Mouse (Mus musculus): ENCODE results near the gene AC131692.1. TPM values are rescaled to one million over a fixed set of nuclear protein-coding genes. Genes with fewer than 3 reads are reported as not detected.
A peak's percentile ranks its signal among the peaks of the same experiment; 100 is the strongest.

The AC131692.1 gene
- total RNA-seq, 2 experiments from 2014 or later: not detected

DNA sequence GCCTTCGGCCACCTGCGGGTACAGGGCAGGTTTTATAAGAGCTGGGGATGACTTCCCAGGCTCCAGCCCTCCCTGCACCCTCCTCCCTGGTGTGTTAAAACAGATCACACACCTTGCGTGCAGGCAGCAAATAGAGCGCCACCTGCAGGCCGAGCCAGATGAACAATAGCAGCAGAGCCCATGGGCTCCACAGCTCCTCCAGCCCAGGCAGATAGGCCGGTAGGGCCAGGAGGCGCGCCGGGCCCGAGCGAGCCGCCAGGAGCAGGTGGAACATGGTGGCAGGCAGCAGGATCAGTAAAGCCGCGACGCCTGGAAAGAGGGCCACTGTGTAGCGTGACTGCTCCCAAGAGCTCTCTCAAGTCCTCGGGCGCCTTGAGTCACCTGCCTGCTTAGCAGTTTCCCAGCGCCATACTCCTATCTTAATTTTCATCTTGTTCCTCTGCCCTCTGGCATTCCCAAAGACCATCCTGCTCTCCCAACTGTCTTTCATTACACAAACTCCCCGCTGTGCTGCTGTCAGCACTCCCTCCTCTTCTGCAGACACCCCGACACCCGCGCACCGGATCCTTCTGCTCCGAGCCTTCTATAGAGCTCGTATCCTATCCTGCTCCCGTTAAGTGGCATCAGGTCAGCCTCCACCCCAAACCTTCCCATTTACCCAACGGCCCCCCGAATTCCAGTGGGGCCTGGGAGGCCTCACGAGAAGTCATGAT, 27.1 kb upstream of the AC131692.1 start:
- peak; percentile 88 for DNase-seq
- intact Hi-C loops (cut with DNase I): no loop called here

DNA sequence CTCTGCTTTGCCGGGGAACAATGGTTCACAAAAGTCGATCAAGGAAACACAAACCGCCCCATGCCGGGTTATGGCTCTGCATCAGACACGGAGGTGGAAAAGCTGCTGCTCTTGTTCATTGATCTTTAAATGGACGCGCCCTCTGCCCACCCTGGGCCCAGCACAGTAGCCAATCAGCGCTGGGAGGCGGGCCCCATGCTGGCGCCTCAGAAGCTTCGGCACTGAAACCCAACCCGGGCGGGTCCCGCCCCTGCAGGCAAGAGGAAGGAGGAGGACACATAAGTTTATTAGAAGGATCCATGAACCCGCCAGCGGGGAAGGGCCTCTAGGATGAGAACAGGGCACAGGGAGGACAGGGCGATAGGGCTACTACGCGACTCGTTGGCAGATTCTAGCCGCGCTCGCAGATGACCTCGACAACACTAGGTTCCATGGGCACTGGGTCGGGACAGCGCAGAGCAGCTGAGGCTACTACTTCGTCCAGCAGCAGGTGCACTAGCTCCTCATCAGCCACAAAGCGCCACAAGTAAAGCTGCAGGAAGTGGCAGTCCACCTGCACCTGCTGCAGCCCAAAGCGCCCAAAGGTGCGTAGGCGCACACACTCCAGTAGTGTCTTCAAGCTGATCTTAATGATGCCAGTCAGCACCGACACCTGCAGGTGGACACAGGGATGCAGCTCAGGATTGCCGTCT, 26.3 kb upstream of the AC131692.1 start, which contains the start of gene Tm7sf2:
Gene Tm7sf2, minus strand, starts transcription at position 650 of the 692 bp plus-strand sequence.
- peak; percentile 92 for DNase-seq
- intact Hi-C loops (cut with DNase I): no loop called here

DNA sequence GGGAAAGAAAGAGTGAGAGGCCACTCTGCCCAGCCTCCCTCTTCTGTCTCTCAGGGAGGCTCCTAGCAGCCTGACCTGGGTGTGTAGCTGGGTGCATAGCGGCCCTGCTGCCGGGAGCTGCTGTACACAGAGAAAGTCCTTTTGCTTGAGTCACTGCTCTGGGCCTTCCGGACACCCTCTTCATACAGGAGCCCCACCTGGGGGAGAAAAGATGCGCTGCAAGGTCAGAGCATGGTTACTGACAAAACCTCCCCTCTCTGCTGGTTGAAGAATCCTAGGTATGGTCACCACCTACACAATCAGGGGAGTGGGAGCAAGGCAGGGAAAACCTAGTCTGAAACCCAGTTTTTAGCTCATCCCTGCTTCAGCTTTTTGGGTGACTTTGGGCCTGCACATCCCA, 25.3 kb upstream of the AC131692.1 start:
- intact Hi-C loops (cut with DNase I): no loop called here
- no peak for DNase-seq

DNA sequence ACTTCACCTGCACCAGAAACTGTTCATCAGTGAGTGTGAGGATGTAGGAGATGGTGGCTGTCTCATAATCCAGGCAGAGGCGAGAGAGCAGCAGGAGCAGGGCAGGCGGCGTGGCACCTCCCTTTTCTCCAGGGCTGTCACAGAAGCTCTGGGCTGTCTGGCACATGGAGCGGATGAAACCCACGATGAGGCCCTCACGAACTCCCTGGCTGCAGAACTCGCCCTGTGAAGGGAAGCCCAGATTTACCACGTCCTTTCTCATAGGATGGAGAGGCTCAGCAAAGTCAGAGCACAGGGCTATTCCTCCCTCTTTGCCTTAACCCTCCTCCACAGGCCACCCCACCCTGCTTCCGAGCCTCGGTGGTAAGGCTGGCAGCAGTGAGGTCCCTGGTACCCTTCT, 24.4 kb upstream of the AC131692.1 start:
- DNase-seq: no peak
- intact Hi-C loops (cut with DNase I): no loop called here

DNA sequence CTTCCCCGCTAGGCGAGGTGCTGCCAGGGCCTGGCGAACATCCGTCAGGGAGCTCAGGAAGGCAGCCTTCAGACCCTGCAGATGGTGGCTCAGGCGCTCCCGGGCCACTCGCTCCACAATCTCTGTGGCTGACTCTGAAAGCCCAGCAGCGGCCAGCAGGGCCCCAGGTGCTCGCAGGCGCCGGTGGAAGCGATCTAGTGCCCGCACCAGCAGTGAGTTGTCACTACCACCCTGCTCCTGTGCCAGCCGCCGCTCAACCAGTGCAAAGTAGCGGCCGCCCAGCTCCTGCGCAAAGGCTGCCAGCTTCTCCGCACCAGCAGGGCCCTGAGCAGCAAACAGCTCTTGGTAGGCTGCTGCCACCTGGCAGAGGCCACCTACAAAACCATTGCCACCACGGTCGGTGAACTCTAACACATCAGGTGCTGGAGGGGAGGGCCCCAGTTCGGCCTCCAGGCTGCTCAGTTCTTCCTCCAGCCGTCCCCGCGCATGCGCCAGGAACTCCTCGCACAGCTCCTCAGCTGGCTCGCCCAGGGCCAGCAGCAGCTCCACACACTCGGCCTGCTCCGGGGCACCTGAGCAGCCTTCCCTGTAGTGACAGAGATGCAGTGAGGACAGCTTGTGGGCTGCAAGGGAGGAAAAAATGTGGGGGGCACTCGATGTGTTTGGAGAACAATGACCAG, 23.5 kb upstream of the AC131692.1 start:
- intact Hi-C loops (cut with DNase I): no loop called here
- DNase-seq: no peak

DNA sequence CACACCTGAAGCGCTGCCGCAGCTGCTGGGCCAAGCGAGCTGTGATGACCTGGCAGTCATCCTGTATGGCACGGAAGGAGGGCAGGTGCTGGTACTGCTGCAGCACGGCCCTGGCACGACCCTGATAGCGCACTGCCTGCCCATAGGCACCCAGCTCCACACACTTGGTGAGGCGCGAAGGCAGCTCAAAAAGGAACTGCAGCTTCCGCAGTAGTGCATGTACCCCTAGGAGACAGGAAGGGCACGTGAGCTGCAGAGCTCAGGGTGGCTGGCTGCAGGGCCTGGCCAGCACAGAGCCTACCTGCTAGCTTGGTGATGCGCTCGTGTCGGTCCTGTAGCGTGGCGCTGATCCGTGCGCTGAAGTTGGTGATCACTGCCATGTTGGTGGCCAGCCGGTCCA, 23.0 kb upstream of the AC131692.1 start:
- no peak for DNase-seq
- intact Hi-C loops (cut with DNase I): no loop called here

DNA sequence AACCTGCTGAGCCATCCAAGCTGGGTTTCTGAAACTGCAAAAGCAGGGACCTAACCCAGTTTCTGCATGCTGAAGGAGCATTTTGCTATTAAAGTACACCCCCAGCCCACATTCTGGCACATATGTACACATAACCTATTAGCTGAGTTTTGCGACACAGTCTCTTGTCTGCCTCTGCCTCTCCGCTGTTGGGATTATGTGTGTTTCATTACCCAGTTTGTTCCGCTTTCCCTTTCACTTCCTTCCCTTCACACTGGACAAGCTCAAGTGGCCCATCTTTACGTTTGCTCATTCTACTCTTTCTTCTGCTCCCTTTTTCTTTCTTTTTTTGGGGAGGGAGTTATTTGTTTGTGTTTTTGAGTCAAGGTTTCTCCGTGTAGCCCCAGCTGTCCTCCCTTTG, 20.3 kb upstream of the AC131692.1 start:
- intact Hi-C loops (cut with DNase I): no loop called here
- DNase-seq: no peak

DNA sequence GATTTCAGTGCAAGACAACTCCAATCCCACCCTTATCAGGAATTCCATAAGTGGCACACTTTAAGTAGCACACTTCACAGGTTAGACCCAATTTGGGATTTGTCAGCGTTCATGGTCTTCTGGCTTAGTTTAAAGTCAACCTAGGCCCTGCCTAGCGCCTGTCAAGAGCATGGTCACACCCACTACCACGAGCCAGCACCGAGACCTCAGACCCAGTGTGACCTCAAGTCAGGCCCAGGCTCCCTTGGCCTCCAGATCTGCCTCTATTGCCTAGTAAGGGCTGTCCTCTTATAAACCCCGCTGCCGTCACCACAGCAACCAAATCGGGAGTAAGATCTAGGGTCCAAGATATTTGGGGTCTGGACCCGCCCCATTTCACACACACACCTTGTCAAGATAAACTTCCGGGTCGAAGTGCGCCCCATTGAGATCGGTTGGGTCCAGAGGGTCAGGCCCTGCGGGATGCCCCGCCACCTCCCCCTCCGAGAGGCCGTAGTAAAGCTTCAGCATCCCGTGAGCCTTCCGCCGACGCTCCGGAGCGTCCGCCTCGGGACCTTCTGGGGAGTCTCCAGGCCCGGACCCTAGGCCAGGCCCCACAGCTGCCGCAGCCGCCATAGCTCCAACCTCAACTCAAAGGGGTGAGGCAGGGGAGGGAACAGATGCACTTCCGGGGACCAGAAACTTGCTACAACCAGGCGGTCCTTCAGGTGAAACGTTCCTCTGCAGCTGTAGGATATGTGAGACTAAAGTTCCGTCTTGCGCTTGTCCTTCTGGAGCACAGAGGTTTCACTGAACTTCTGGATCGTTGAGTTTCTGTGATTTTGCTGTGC, 17.4 kb upstream of the AC131692.1 start, which contains the start of gene Vps51:
Gene Vps51, minus strand, starts transcription at position 668 of the 830 bp plus-strand sequence.
- DNase-seq: peak; percentile 81
- intact Hi-C loops (cut with DNase I): no loop called here

DNA sequence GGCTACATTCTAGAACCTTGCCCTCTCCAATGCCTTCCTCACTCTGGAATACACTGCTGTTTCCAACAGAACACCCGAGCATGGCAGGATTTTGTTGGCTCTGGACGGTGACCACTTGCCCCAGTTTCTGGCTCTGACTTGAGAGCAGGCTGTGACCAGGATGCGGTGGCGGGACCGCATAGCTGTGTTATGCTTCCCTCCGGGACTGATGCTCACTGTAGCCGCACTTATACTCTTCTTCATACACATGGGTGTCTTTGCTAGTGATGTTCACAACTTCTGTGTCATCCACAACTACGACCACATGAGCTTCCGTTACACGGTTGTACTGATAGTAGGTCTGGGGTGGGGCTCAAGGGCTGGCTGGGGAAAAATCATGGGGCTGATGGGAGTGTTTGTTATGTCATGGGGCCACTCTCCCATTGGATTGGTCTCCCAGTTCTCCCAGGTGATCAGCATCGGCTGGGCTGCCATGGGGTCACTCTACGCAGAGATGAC, 14.2 kb upstream of the AC131692.1 start, which contains the start of gene Tmem262:
Gene Tmem262, plus strand, starts transcription at position 51 of the 498 bp plus-strand sequence.
- intact Hi-C loops (cut with DNase I): no loop called here
- DNase-seq: no peak

DNA sequence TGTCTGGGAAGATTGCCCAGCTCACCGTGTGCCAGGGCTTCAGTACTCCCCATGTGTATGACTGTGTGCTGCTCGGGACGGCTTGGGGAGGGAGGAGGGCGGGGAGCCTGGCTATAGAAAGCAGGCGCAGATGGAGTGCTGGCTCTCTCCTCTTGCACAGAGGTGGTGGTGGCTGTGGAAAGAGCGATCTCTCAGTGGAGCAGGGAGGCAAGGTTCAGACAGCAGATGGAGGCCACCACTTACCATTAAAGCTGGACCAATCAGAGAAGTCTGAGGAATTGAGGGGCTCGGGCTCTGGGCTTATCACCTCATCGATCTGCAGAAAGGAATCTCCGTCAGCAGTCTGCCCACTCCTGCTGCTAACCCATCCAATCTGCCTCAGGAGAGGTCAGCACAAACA, 12.1 kb upstream of the AC131692.1 start, which contains the start of gene Gm28374:
Gene Gm28374, minus strand, starts transcription at position 101 of the 400 bp plus-strand sequence.
- intact Hi-C loops (cut with DNase I): no loop called here
- DNase-seq: no peak

DNA sequence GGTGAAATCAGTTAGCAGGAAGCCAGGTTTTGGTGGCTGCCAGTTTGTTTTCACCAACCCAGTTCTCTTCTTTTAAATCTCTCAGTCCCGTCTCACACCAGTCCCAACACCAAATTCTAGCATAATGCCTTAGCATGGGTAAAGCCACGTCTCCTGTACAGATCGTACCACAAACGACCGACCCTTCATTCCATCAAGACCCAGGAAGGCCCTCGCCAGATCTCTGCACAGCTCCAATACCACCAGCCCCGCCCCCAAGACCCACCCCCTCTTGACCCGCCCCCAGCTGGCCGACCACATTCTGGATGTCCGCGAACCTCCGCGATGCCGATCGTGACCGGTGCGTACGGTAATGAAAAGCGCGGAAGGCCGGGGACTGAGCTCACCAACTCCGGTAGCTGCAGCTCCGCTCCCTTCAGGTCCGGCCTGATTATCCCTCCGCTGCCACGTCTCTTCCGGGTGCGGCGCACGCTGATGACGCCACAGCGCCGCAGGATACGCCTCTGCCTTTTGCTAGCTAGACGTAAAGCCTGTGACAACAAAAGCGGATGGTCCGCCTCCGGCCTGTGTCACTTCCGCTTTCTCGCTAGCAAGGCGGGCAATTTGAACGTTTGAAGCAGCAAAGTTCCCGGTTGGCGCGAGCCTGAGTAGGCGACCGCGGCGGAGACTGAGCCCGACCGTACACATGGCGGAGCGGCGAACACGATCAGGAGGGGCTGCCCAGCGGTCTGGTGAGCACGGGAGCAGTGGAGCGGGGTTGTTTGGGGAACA, 9.6 kb upstream of the AC131692.1 start, which contains the start of the genes Zfpl1 and Cdca5:
Gene Zfpl1, minus strand, starts transcription at position 479 of the 771 bp plus-strand sequence.
Gene Cdca5, plus strand, starts transcription at position 506 of the 771 bp plus-strand sequence.
- intact Hi-C loops (cut with DNase I): no loop called here
- peak; percentile 98 for DNase-seq

DNA sequence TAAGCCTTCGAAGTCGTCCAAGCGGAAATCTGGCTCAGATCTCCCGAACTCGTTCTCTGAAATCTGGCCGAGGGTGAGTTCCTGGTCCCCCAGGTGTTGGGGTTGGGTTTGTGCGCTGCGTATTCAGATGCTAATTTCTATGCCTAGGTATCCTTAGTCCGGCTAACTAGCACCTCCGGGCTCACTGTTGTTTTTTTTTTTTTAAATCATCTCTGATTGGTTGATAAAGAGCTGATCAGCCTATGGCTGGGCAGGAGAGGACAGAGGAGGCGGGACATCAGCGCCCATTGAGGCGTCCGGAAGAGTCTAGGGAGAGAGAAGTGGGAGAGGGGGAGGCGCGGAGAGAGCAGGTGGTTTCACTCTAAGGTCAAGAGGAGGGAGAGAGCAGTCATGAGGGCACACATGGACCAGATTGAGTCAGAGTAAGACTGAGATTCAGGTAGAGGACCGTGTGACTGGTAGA, 8.8 kb upstream of the AC131692.1 start:
- intact Hi-C loops (cut with DNase I): no loop called here
- DNase-seq: peak; percentile 62

DNA sequence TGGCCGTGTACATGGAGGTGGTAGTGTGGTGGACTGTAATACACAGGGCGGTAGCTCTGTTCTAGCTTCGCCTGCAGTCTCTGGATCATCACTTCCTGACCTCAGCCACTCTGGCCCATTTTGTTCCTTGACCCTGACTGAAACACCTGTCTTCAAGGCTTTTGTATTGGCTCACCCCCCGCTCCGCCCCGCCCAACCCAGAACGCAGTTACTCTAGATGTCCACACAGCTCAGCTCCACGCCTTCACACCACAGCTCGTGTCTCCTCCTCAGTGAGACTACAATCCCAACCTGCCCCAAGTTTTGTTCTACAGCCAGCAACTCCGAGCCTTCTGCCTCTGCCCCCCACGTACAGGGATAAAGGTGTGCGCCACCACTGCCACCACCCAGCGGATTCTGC, 5.4 kb upstream of the AC131692.1 start:
- DNase-seq: no peak
- intact Hi-C loops (cut with DNase I): no loop called here

DNA sequence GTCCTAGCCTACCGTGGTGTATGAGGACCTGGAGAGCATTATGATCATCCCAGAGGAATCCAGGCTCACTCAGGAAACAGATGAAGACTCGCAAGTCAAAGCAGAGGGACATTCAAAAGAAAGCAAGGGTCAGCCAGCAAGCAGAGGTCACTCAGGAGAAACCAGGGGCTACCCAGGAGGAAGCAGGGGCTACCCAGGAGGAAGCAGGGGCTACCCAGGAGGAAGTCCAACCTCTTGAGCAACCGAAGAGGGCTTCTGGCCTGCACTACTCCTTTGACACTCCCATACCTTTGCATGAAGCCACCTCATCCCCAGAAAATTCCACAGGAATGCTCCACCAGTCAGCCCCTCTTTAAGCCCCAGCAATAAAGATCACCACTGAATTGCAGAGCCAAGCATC, 3.6 kb downstream of the AC131692.1 start:
- DNase-seq: no peak
- intact Hi-C loops (cut with DNase I): no loop called here

DNA sequence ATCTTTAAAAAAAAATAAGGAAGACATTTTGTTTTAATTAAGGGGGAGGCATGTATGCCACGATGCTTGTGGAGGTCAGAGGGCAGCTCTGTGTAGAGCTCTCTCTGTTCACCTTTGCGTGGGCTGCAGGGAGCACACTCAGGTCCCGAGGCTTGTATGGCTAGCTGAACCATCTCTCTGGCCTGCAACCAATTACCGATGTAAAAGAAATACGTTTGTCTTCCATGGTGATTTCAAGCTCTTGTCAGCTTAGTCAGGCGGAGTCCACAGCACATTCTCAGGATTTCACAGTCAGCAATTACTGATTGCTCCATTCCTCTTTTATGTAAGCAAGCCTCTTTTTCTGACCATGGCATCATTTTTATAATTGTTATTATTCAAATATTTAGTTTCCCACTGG, 7.0 kb downstream of the AC131692.1 start:
- DNase-seq: no peak
- intact Hi-C loops (cut with DNase I): no loop called here

DNA sequence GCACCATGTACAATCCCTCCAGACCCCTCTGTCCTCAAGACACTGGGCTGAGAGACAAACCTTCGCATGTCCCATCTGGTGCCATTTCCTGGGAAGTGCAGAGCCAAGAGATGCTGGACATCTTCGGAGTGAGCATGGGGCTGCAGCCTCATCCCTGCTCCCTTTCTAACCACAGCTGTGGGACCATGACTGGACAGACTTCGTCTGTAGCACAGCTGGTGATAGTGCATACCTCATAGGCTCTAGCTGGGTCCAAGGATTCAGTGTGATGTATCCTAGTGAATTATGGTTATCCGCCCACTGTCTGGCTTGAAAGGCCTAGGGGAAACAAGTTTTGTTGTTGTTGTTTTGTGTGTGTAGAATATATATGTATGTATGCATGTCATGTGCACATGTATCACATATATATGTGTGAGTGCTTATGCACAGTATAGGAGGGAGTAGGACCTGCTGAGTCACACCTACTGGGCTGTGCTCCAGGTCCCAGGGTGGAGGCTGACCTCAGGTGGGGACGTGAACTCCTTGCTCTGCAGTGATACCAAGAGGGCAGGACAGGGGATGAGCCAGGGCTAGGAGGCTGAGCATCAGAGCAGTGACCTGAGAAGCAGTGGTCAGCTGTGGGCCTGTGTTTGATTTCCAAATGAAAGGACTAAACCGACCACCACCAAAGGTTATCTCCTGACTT, 8.1 kb downstream of the AC131692.1 start:
- intact Hi-C loops (cut with DNase I): no loop called here
- no peak for DNase-seq

DNA sequence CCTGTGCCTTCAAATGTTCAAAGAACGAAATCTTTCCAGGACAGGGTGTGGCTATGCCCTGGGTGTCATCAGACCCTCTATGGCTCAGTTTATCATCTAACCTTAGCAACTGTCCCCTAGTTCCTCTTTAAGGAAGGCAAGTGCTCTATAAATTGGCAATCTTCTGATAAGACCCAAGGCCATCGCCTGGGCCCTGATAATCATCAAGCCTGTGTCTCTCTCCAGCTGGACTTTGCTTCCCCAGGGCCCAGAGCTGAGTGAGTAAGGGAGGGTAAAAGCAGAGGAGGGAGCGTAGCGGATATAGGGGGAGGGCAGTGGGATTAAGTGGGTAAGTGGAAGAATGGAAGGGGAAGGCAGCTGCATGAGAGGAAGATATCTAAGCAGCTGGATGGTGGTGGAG, 10.3 kb downstream of the AC131692.1 start:
- intact Hi-C loops (cut with DNase I): no loop called here
- no peak for DNase-seq

DNA sequence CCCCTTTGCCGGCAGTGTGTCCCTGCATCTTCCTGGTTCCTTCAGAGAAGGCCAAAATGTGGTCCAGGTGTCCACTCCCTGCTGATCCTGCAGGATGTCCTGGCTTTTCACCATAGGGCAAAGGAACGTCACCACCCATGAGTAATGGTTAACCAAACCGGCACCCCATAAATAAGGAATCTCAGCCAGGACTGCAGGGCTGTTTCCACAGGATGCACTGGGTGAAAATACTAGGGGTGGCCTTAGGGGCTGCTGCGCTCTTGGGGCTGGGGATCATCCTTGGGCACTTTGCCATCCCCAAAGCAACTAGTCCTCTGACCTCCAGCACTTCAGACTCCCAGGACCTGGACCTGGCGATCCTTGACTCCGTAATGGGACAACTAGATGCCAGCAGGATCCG, 11.4 kb downstream of the AC131692.1 start, which contains the start of gene Naaladl1:
Gene Naaladl1, plus strand, starts transcription at position 197 of the 400 bp plus-strand sequence.
- no peak for DNase-seq
- intact Hi-C loops (cut with DNase I): no loop called here

DNA sequence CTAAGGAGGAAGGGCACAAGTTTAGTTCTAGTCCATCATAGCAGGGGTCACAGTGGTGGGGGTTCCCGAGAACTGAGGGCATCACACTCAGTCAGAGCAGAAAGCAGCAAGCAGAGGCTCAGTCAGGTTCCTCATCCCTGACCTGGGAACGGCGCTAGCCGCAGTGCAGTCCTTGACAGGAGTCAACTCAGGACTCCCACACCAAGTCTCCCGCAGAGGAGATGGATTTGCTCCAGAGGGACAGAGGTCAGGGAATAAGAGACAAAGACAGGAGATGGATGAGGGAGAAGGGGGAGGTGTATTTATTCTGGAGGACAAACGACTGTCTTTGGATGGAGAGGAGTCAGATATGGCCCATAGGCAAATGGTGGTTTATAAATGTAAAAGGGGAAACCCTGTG, 18.9 kb downstream of the AC131692.1 start:
- DNase-seq: no peak
- intact Hi-C loops (cut with DNase I): no loop called here
